In the genomic region with DNA sequence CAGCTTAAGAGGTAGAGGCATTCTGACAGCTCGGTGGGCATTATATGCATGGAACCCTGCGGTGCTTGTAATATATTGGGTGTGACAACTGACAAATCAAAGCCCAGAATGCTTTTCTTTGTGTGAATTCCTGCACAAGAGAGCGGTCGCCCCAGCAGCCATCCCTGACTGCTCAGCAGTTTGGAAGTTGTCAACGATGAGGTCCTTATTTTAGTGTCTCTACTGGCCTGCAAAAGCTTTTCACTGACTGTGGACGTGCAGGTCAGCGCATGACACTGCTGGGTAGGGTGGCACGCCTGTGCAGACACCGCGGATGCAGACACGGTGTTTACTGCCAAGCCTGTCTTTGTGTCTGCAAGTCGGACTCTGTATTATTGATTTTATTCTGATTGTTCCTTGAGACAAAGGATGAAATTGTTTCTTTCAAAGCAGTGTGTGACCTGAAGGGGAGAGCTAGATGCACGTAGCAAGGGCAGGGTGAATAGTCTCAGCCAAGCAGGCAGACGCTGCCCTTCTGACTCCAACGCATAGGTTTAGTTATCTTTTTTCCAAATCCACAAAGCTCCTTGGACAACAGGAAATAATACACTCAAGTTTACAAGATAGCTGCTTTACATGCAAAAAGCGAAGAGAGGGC, we compare ENCODE assay signal across 8 mouse cellular contexts.
A peak's percentile ranks its signal among the peaks of the same experiment; 100 is the strongest.
DNase-seq lines count a peak whose midpoint lies in the region; ATAC-seq and TF ChIP-seq lines count a peak whose summit lies in the region.

No protein-coding gene starts in this region.

- no peaks in the 10 kb centered on the region for H3K36me3 ChIP-seq in kidney, postnatal 0 days (ENCODE audit: insufficient read depth, low read length)
- no peaks in the 10 kb centered on the region for H3K36me3 ChIP-seq in forebrain, embryonic 13.5 days (ENCODE audit: poor library complexity, severe bottlenecking)
- H3K36me3 ChIP-seq in liver, embryonic 13.5 days: no peaks in the 10 kb centered on the region
- no peaks in the 10 kb centered on the region for H3K36me3 ChIP-seq in neural tube, embryonic 12.5 days

- TF ChIP-seq CTCF in kidney, postnatal 0 days (IDR thresholded peaks at IDR 0.05; ENCODE audit: low read depth): no peak

- no peaks in the 10 kb centered on the region for H3K9me3 ChIP-seq in kidney, postnatal 0 days (replicated peaks; ENCODE audit: low read length)
- H3K9me3 ChIP-seq in forebrain, embryonic 13.5 days (replicated peaks): no peaks in the 10 kb centered on the region
- H3K9me3 ChIP-seq in liver, embryonic 13.5 days (replicated peaks): no peaks in the 10 kb centered on the region
- no peaks in the 10 kb centered on the region for H3K9me3 ChIP-seq in neural tube, embryonic 12.5 days

- no peak overlapping the region for H3K27ac ChIP-seq in kidney, postnatal 0 days
- H3K27ac ChIP-seq in forebrain, embryonic 13.5 days: peak overlapping the region; percentile 76
- no peak overlapping the region for H3K27ac ChIP-seq in liver, embryonic 13.5 days
- H3K27ac ChIP-seq in neural tube, embryonic 12.5 days: peak overlapping the region; percentile 77

- H3K4me3 ChIP-seq in kidney, postnatal 0 days (replicated peaks; ENCODE audit: low read depth, low read length): peak overlapping the region; percentile 13; the same call in 1 of the 2 replicates
- peak overlapping the region; percentile 32 for H3K4me3 ChIP-seq in forebrain, embryonic 13.5 days
- H3K4me3 ChIP-seq in liver, embryonic 13.5 days (replicated peaks): no peak overlapping the region
- H3K4me3 ChIP-seq in neural tube, embryonic 12.5 days: 0 out of 2 replicates have a peak overlapping the region, but pooled peaks have one; percentile 3

- ATAC-seq in kidney, postnatal 0 days (replicated peaks; ENCODE audit: low FRiP score, low read depth): peak; percentile 23; the same call in 1 of the 2 replicates
- ATAC-seq in forebrain, embryonic 13.5 days: peak; percentile 63
- ATAC-seq in liver, embryonic 13.5 days (ENCODE audit: low read depth): no peak
- peak; percentile 85 for ATAC-seq in neural tube, embryonic 12.5 days (ENCODE audit: low FRiP score, low read depth)

- H3K9ac ChIP-seq in kidney, postnatal 0 days (ENCODE audit: low read depth, low read length): no peak overlapping the region
- peak overlapping the region; percentile 57 for H3K9ac ChIP-seq in forebrain, embryonic 13.5 days
- H3K9ac ChIP-seq in liver, embryonic 13.5 days: no peak overlapping the region
- peak overlapping the region; percentile 45 for H3K9ac ChIP-seq in neural tube, embryonic 12.5 days

- DNase-seq in kidney, postnatal 0 days (ENCODE audit: low spot score): no peak
- no peak for DNase-seq in kidney, adult 9 months
- DNase-seq in liver, embryonic 13.5 days: no peak
- no peak for DNase-seq in ovary, postnatal 10 days (ENCODE audit: low spot score)
- DNase-seq in urinary bladder, postnatal 14 days (ENCODE audit: low spot score): no peak
- no peak for DNase-seq in adrenal gland, adult 2 months

- peaks cover 13% of the 10 kb centered on the region for H3K4me1 ChIP-seq in kidney, postnatal 0 days (replicated peaks; ENCODE audit: insufficient read depth, low read length)
- peaks cover 22% of the 10 kb centered on the region for H3K4me1 ChIP-seq in forebrain, embryonic 13.5 days
- H3K4me1 ChIP-seq in liver, embryonic 13.5 days (replicated peaks): no peaks in the 10 kb centered on the region
- peaks cover 19% of the 10 kb centered on the region for H3K4me1 ChIP-seq in neural tube, embryonic 12.5 days

- peak overlapping the region; percentile 52 for H3K4me2 ChIP-seq in kidney, postnatal 0 days (ENCODE audit: low read length)
- H3K4me2 ChIP-seq in forebrain, embryonic 13.5 days: peak overlapping the region; percentile 68
- H3K4me2 ChIP-seq in liver, embryonic 13.5 days: peak overlapping the region; percentile 43
- peak overlapping the region; percentile 60 for H3K4me2 ChIP-seq in neural tube, embryonic 12.5 days (replicated peaks)

- no peaks in the 10 kb centered on the region for H3K27me3 ChIP-seq in kidney, postnatal 0 days (ENCODE audit: insufficient read depth, low read length)
- H3K27me3 ChIP-seq in forebrain, embryonic 13.5 days: no peaks in the 10 kb centered on the region
- H3K27me3 ChIP-seq in liver, embryonic 13.5 days: no peaks in the 10 kb centered on the region
- H3K27me3 ChIP-seq in neural tube, embryonic 12.5 days (replicated peaks): no peaks in the 10 kb centered on the region

- 23% methylated on average over 16 of the region's 16 CpGs for WGBS in kidney, postnatal 0 days
- WGBS in forebrain, embryonic 13.5 days: 8% methylated on average over 16 of the region's 16 CpGs
- 50% methylated on average over 16 of the region's 16 CpGs for WGBS in liver, embryonic 13.5 days (ENCODE audit: insufficient replicate concordance)
- WGBS in neural tube, embryonic 12.5 days: 7% methylated on average over 16 of the region's 16 CpGs

Comparison
In these comparisons a context has a peak if more than half of its experiments do, and no peak if none do; other contexts are left out.
1. H3K27ac ChIP-seq: peak in forebrain, embryonic 13.5 days (single experiment) and neural tube, embryonic 12.5 days (single experiment); none in kidney, postnatal 0 days (single experiment) and liver, embryonic 13.5 days (single experiment).
2. H3K9ac ChIP-seq: peak in forebrain, embryonic 13.5 days (single experiment) and neural tube, embryonic 12.5 days (single experiment); none in kidney, postnatal 0 days (single experiment) and liver, embryonic 13.5 days (single experiment).
3. Peak in every context shown above with its lines, with median percentiles within 50 percentile points of each other: H3K4me2 ChIP-seq.